Mouse (Mus musculus): ENCODE results near the gene Kif5a.

DNA sequence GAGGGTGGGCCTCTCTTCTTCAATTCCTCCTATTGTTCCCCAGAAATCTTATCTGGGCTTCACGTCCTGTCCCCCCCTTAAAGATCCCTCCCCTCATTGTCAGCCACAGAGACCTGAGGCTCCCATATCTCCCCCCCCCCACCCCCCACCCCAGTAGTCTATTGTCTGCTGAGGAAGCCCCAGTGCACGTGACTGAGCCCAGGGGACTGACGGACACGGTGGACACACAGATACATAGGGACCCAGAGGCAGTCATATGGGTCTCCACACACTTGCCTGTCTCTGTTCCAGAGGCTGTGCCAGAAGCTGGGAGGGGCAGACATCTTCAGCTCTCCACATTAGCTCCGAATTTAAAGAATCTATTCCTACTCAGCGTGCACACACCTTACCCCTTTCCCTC lies 81.6 kb downstream of the Kif5a start:
- no peak for TF ChIP-seq CTCF (IDR thresholded peaks at IDR 0.05; ENCODE audit: control insufficient read depth, insufficient read depth, insufficient read length)
- no peak for TF ChIP-seq MAX (IDR thresholded peaks at IDR 0.05)
- TF ChIP-seq USF1 (IDR thresholded peaks at IDR 0.05; ENCODE audit: low read depth): no peak
- TF ChIP-seq MYOD1 (IDR thresholded peaks at IDR 0.05; ENCODE audit: control insufficient read depth, insufficient read length, low read depth): no peak
- TF ChIP-seq CEBPB (IDR thresholded peaks at IDR 0.05; ENCODE audit: low read depth): no peak

Measured in C2C12 (cell line).